Mouse (Mus musculus) hindbrain, embryonic 13.5 days (tissue): ENCODE results near the gene Elobl. TPM values are rescaled to one million over a fixed set of nuclear protein-coding genes. Genes with fewer than 3 reads are reported as not detected.

ENCODE experiments used
- ATAC-seq: fragments of 200-750 bp; cut with Nextera tagmentation; 2 replicates; pipeline ENCODE4 v1.8.0; 2017; ENCODE audit warnings: moderate TSS enrichment; ENCODE audit not compliant: low FRiP score
- H3K27ac ChIP-seq: fragments of 300-500 bp; sonication (generic); 2 replicates; pipeline ENCODE4 v1.5.1; 2015; ENCODE audit warnings: inconsistent platforms, mild to moderate bottlenecking, moderate library complexity
- H3K27me3 ChIP-seq: fragments of 300-500 bp; sonication (generic); 2 replicates; pipeline ENCODE4 v1.6.1; 2015; ENCODE audit warnings: mild to moderate bottlenecking, inconsistent platforms
- H3K36me3 ChIP-seq: fragments of 300-500 bp; sonication (generic); 2 replicates; pipeline ENCODE4 v1.6.1; 2015; ENCODE audit warnings: mild to moderate bottlenecking, inconsistent platforms
- H3K4me1 ChIP-seq: fragments of 300-500 bp; sonication (generic); replicated peaks from 2 replicates; pipeline ENCODE4 v1.6.1; 2015; ENCODE audit warnings: inconsistent platforms
- H3K4me2 ChIP-seq: fragments of 300-500 bp; sonication (generic); 2 replicates; pipeline ENCODE4 v1.6.1; 2015; ENCODE audit warnings: inconsistent platforms, mild to moderate bottlenecking, moderate library complexity
- H3K4me3 ChIP-seq: fragments of 300-500 bp; sonication (generic); 2 replicates; pipeline ENCODE4 v1.5.1; 2015; ENCODE audit warnings: mild to moderate bottlenecking, inconsistent platforms
- H3K9ac ChIP-seq: fragments of 300-500 bp; sonication (generic); 2 replicates; pipeline ENCODE4 v1.6.1; 2015; ENCODE audit warnings: mild to moderate bottlenecking, inconsistent platforms
- H3K9me3 ChIP-seq: fragments of 300-500 bp; sonication (generic); 2 replicates; pipeline ENCODE4 v1.6.1; 2016; ENCODE audit warnings: inconsistent platforms
- WGBS: fragments of 180-500 bp; shearing (Covaris S2); methylation state at CpG from one replicate; pipeline ENCODE4 v1.1.7; 2015; 5-methylcytosine and 5-hydroxymethylcytosine counted together
- polyA plus RNA-seq: library from polyadenylated mRNA; unstranded; fragments of >200 nt; fragmentation: Nextera tagmentation; extraction: Ambion mirVana; gene quantifications from 2 replicates; pipeline ENCODE4 v1.2.1, GENCODE M21; 2015

Gene Elobl
- not detected in 2 replicates for polyA plus RNA-seq

DNA sequence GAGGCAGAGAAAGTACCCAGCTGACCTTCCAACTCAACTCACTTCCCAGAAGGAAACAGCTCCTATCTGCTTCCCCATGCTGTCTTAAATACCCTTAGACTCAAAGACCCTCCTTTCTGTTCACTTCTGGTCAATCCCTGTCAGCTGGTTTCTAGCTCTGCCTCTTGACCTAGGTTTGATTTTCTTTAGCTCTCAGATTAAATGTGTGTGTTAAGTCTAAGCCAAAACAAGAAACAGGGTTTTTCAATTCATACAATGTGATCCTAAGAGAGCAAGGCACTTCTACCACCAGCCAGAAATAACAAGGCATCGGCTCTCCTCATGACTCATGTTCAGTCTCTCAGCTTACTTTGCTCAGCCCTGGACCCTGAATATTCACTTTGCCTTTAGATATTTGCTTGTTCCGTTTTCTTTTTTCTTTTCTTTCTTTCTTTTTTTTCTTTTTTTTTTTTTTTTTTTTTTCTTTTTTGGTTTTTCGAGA lies at the start of gene Elobl:
Gene Elobl, minus strand, starts transcription at position 51 of the 481 bp plus-strand sequence.
- no peak within 1 kb of the TSS for H3K4me3 ChIP-seq
- H3K4me1 ChIP-seq = no peaks in the 10 kb centered on the region
- no peaks in the 10 kb centered on the region for H3K36me3 ChIP-seq
- no peak for ATAC-seq
- H3K4me2 ChIP-seq = no peak within 1 kb of the TSS
- peaks cover 3% of the 10 kb centered on the region; the same call in 1 of the 2 replicates for H3K27me3 ChIP-seq
- H3K9ac ChIP-seq = no peak within 1 kb of the TSS
- WGBS = 89% methylated on average over 2 of the region's 3 CpGs
- H3K27ac ChIP-seq = no peak within 1 kb of the TSS
- no peaks in the 10 kb centered on the region for H3K9me3 ChIP-seq

DNA sequence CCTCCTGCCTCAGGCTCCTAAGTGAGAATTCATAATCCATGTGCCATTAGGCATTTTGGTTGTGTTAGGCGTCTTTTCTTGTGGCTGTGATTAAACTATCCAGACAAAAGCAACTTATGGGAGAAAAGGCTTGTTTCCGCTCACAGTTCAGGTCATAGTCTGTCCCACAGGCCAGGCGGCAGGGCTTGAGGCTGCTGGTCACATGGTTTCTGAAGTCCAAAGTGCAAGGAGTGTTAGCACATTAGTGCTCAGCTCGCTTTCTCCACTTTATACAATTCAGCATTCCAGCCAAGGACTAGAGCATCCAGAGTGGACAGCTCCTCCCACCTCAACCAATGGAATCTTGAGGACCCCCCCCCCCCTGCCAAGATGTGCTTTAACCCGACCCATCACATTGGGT lies 45.5 kb upstream of the Elobl start:
- no peaks in the 10 kb centered on the region for H3K9me3 ChIP-seq
- no peaks in the 10 kb centered on the region for H3K36me3 ChIP-seq
- H3K27me3 ChIP-seq = no peaks in the 10 kb centered on the region
- H3K4me3 ChIP-seq = no peak overlapping the region
- no peak overlapping the region for H3K9ac ChIP-seq
- ATAC-seq = no peak
- 0 out of 2 replicates have a peak, but pooled peaks cover 3% of the 10 kb centered on the region for H3K4me1 ChIP-seq
- 92% methylated on average over 5 of the region's 5 CpGs for WGBS
- no peak overlapping the region for H3K4me2 ChIP-seq
- H3K27ac ChIP-seq = no peak overlapping the region

DNA sequence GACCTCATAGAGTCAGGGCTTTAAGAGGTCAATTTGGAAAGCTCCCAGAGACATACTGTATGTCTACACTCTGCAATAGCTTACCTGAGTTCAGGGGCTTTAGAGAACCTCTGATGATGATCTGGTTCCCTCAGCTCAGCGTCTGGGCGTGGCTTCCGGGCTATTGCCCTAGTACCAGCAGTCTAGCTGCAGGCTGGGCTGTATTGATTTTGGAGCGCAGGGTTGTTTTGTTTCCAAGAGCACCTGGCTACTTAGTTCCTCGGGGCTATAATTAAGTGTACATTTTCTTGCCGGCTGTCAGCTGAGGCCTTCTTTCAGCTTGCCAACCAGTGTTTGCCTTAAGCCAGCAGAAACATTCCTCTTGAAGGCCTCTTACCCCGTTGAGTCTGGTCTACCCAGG lies 42.8 kb upstream of the Elobl start:
- no peaks in the 10 kb centered on the region for H3K9me3 ChIP-seq
- no peak overlapping the region for H3K4me2 ChIP-seq
- H3K36me3 ChIP-seq = no peaks in the 10 kb centered on the region
- 79% methylated on average over 7 of the region's 7 CpGs for WGBS
- H3K4me3 ChIP-seq = no peak overlapping the region
- ATAC-seq = no peak
- H3K27me3 ChIP-seq = no peaks in the 10 kb centered on the region
- H3K4me1 ChIP-seq = 0 out of 2 replicates have a peak, but pooled peaks cover 3% of the 10 kb centered on the region
- H3K9ac ChIP-seq = no peak overlapping the region
- no peak overlapping the region for H3K27ac ChIP-seq

DNA sequence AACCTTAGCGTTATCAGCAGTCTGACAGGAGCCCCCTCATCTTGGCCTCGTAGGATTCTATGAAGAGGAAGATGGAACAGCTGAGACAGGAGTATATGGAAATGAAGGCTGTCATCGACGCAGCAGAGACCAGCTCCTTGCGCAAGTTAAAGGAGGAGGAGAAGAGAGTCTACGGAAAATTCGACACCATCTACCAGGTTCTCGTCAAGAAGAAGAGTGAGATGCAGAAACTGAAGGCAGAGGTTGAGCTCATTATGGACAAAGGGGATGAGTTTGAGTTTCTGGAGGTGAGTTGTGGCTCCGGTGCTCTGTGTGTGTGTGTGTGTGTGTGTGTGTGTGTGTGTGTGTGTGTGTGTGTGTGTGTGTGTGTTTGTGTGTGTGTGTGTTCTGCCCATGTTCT lies 42.3 kb upstream of the Elobl start:
- H3K9ac ChIP-seq = no peak overlapping the region
- no peak overlapping the region for H3K27ac ChIP-seq
- H3K36me3 ChIP-seq = no peaks in the 10 kb centered on the region
- H3K4me1 ChIP-seq = 0 out of 2 replicates have a peak, but pooled peaks cover 3% of the 10 kb centered on the region
- no peak for ATAC-seq
- no peak overlapping the region for H3K4me3 ChIP-seq
- H3K27me3 ChIP-seq = no peaks in the 10 kb centered on the region
- H3K4me2 ChIP-seq = no peak overlapping the region
- no peaks in the 10 kb centered on the region for H3K9me3 ChIP-seq
- WGBS = 94% methylated on average over 9 of the region's 9 CpGs

DNA sequence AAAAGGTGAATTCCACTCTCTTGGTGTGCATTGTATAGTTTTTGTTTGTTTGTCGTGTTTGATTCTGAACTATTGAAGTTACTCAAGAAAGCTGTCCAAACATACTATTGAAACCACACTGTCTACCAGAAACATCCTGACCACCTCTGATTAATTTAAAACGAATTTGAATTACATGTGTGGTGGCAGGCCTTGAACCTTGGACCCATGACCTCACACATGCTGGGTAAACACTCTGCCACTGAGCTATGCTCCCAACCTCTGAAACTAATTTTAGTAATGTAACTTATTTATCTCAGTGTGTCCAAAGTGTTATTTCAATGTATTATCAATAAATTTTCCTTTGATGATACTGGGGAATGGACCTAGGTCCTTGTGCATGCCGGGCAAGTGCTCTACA lies 40.9 kb upstream of the Elobl start:
- Histone ChIP-seq H3K36me3 (no peaks in the 10 kb centered on the region), H3K9me3 (no peaks in the 10 kb centered on the region), H3K4me3 (no peak overlapping the region), H3K4me2 (no peak overlapping the region), H3K9ac (no peak overlapping the region), H3K4me1 (0 out of 2 replicates have a peak, but pooled peaks cover 3% of the 10 kb centered on the region), H3K27me3 (no peaks in the 10 kb centered on the region), H3K27ac (no peak overlapping the region)
- WGBS = 90% methylated on average over 3 of the region's 3 CpGs
- no peak for ATAC-seq

DNA sequence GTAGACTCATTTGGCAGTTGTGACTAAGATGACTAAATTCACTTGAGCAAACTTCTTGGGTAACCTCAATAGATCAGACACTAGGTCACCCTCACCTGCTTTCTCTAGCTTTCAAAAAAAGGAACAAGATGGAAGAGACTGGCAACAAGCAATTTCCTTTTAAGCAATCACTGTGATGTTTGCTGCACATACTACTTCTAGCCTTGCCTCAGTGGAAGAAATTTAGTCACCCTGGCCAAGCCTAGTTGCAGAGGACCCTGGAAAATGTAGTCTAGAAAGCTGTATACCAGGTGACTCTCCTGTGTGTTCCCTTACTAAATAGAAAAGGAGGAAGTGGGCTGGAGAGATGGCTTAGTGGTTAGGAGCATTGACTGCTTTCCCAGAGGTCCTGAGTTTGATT lies 39.7 kb upstream of the Elobl start:
- Histone ChIP-seq H3K36me3 (no peaks in the 10 kb centered on the region), H3K4me2 (no peak overlapping the region), H3K4me1 (0 out of 2 replicates have a peak, but pooled peaks cover 3% of the 10 kb centered on the region), H3K27me3 (no peaks in the 10 kb centered on the region), H3K27ac (no peak overlapping the region), H3K9ac (no peak overlapping the region), H3K9me3 (no peaks in the 10 kb centered on the region), H3K4me3 (no peak overlapping the region)
- ATAC-seq = no peak

DNA sequence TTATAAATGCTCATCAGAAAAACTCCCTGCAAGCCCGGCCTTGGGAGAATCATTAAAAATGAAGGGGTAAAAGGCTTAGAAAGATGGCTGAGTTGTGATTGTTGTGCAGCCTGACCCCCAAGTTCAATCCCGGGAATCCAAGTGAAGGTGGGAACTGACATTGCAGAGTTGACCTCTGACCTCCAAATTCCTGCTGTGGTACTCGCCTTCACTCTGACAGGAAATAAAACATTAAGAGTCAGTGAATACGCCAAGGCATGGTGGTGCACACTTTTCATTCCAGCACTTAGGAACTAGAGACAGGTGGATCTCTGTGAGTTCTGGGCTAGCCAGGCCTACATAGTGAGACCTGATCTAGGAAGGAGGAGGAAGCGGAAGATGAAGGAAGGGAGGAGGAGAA lies 38.7 kb upstream of the Elobl start:
- ATAC-seq = no peak

DNA sequence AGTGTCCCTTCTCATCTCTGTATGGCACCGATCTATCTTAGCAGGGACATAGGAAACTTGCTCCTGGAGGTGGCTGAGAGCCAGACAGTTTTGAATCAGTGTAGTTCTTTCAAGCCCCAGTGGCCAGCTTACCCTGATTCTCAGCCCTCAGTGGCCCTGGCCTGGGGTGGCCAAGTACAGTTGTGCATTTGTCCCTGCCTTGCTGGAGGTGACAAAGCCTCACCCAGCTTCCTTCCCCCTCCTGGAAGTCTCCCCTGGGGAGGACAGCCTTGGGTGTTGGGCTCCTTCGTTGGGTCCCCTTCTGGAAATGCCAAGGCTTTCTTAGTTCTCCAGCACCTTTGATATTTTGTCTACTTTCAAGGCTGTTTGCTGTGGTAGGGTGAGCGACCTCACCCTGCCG lies 37.0 kb upstream of the Elobl start:
- 86% methylated on average over 4 of the region's 4 CpGs for WGBS
- no peak for ATAC-seq
- H3K27me3 ChIP-seq = peaks cover 20% of the 10 kb centered on the region
- H3K4me2 ChIP-seq = no peak overlapping the region
- no peak overlapping the region for H3K4me3 ChIP-seq
- H3K9me3 ChIP-seq = no peaks in the 10 kb centered on the region
- no peaks in the 10 kb centered on the region for H3K36me3 ChIP-seq
- H3K4me1 ChIP-seq = peaks cover 7% of the 10 kb centered on the region; the same call in 1 of the 2 replicates
- no peak overlapping the region for H3K9ac ChIP-seq
- no peak overlapping the region for H3K27ac ChIP-seq

More for the DNA sequence above, 38.7 kb upstream of the Elobl start:
- 80% methylated on average over 5 of the region's 5 CpGs for WGBS
- no peaks in the 10 kb centered on the region for H3K9me3 ChIP-seq
- H3K27me3 ChIP-seq = peaks cover 3% of the 10 kb centered on the region; the same call in 1 of the 2 replicates
- H3K27ac ChIP-seq = no peak overlapping the region
- no peak overlapping the region for H3K4me3 ChIP-seq
- 0 out of 2 replicates have a peak, but pooled peaks cover 3% of the 10 kb centered on the region for H3K4me1 ChIP-seq
- no peak overlapping the region for H3K9ac ChIP-seq
- no peak overlapping the region for H3K4me2 ChIP-seq
- no peaks in the 10 kb centered on the region for H3K36me3 ChIP-seq

DNA sequence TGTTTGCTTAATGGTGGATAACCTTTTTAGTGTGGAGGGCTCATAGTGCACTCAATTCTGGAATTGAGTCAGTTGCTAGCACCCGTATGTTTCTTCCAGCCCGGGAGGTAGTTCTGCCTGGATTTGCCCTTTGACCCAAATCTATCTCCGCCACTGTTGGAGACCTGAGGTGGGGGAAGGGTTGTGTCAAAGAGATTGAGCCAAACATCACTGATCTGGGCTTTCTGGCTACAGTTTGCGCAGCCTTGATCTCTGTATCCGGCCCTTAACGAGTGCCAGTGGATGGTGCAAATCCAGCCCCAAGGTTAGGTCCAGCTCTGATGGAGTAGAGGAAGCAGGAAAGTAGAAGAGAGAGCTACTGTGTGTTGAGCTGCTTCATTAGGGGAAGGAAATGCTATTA lies 36.3 kb upstream of the Elobl start:
- Histone ChIP-seq H3K27ac (no peak overlapping the region), H3K9me3 (no peaks in the 10 kb centered on the region), H3K9ac (no peak overlapping the region), H3K4me2 (no peak overlapping the region), H3K4me3 (no peak overlapping the region), H3K36me3 (no peaks in the 10 kb centered on the region), H3K4me1 (peaks cover 7% of the 10 kb centered on the region; the same call in 1 of the 2 replicates), H3K27me3 (peaks cover 24% of the 10 kb centered on the region)
- no peak for ATAC-seq
- 65% methylated on average over 6 of the region's 6 CpGs for WGBS

DNA sequence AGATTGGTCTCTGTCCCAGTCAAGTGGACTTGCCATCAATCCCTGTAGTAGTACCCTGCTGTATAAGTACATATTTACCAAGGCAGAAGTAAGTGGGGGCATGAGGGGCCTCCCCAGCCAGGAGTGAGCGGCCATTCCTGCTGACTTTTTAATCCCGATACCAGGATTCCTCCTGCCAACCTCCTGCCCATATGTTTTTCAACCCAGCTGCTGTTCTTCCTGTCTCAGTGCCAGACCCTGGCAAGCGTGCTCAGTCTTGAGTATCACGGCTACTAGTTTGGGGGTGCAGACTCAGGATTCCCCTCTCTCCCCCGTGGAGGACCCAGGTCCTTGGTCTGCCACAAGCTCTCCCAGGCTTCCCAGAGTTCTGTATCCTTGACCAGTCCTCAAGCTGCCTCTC lies 35.9 kb upstream of the Elobl start:
- no peaks in the 10 kb centered on the region for H3K36me3 ChIP-seq
- H3K4me3 ChIP-seq = no peak overlapping the region
- no peak overlapping the region for H3K9ac ChIP-seq
- H3K27ac ChIP-seq = no peak overlapping the region
- peaks cover 7% of the 10 kb centered on the region; the same call in 1 of the 2 replicates for H3K4me1 ChIP-seq
- WGBS = 82% methylated on average over 5 of the region's 5 CpGs
- no peaks in the 10 kb centered on the region for H3K9me3 ChIP-seq
- H3K4me2 ChIP-seq = no peak overlapping the region
- no peak for ATAC-seq
- H3K27me3 ChIP-seq = peaks cover 24% of the 10 kb centered on the region

DNA sequence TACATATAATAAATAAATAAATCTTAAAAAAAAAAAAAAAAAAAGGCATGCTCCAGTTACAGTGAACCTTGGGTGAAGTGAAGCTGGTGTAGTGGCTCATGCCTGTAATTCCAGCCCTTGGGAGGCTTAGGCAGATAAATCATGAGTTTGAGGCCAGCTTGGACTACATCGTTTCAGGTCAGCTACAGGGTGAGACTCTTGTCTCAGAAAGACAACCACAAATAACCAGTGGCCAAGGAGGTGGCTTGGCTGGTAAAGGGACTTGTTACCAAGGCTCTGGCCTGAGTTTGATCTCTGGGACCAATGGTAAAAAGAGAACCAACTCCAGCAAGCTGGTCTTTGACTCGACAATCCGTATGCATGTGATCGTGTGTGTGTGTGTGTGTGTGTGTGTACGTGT lies 35.3 kb upstream of the Elobl start:
- H3K36me3 ChIP-seq = no peaks in the 10 kb centered on the region
- H3K27ac ChIP-seq = no peak overlapping the region
- no peak overlapping the region for H3K9ac ChIP-seq
- peaks cover 7% of the 10 kb centered on the region; the same call in 1 of the 2 replicates for H3K4me1 ChIP-seq
- 94% methylated on average over 5 of the region's 5 CpGs for WGBS
- H3K4me3 ChIP-seq = no peak overlapping the region
- no peak for ATAC-seq
- no peak overlapping the region for H3K4me2 ChIP-seq
- H3K27me3 ChIP-seq = peaks cover 24% of the 10 kb centered on the region
- H3K9me3 ChIP-seq = no peaks in the 10 kb centered on the region

DNA sequence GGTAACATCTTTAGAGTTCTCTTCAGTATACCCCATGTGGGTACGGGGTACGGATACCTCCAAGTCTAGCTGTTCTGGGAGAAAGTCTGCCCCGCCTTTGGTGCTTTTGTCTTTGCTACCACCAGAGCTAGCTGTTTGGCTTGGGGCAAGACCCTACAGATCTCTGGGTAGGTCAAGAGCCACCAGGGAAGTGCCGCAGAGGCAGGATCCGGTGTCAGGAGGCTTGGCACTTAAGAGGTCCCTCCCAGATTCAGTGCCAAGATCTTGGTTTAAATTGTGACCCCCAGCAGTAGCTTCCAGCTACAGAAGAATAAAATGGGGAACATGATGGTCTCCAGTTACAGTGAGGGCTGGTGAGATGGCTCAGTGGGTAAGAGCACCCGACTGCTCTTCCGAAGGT lies 34.8 kb upstream of the Elobl start:
- H3K9ac ChIP-seq = no peak overlapping the region
- peaks cover 7% of the 10 kb centered on the region; the same call in 1 of the 2 replicates for H3K4me1 ChIP-seq
- H3K4me2 ChIP-seq = no peak overlapping the region
- no peaks in the 10 kb centered on the region for H3K9me3 ChIP-seq
- no peak overlapping the region for H3K4me3 ChIP-seq
- 98% methylated on average over 7 of the region's 7 CpGs for WGBS
- H3K27me3 ChIP-seq = peaks cover 24% of the 10 kb centered on the region
- no peak for ATAC-seq
- no peak overlapping the region for H3K27ac ChIP-seq
- H3K36me3 ChIP-seq = no peaks in the 10 kb centered on the region

DNA sequence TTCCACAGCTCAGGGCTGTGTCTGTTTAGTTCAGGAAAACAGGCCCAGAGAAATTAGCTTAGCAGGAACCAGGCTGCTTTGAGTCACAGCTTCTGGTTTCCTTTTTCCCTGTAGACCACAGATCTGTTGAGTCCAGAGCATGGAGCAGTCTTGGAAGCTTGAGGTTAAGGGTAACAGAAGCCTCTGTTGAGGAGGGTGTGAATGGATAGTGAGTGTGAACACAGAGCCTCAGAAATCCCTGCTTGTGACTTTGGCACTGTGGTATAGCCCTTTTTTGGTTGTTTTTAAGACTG lies 33.7 kb upstream of the Elobl start:
- peaks cover 24% of the 10 kb centered on the region for H3K27me3 ChIP-seq
- H3K9ac ChIP-seq = no peak overlapping the region
- H3K4me1 ChIP-seq = peaks cover 7% of the 10 kb centered on the region; the same call in 1 of the 2 replicates
- H3K4me2 ChIP-seq = no peak overlapping the region
- no peak overlapping the region for H3K27ac ChIP-seq
- no peak overlapping the region for H3K4me3 ChIP-seq
- no peaks in the 10 kb centered on the region for H3K9me3 ChIP-seq
- ATAC-seq = no peak
- no peaks in the 10 kb centered on the region for H3K36me3 ChIP-seq
